Mouse (Mus musculus) kidney, embryonic 16.5 days (tissue): ENCODE results near the gene Wdr20. TPM values are rescaled to one million over a fixed set of nuclear protein-coding genes. Genes with fewer than 3 reads are reported as not detected.

Experiments used
- ATAC-seq: fragments of 200-750 bp; cut with Nextera tagmentation; 2 replicates; pipeline ENCODE4 v1.8.0; 2017; ENCODE audit warnings: moderate TSS enrichment; ENCODE audit not compliant: low FRiP score, low TSS enrichment
- H3K27ac ChIP-seq: fragments of 300-500 bp; sonication (generic); 2 replicates; pipeline ENCODE4 v1.5.1; 2014; ENCODE audit warnings: low read length
- H3K27me3 ChIP-seq: fragments of 300-500 bp; sonication (generic); 2 replicates; pipeline ENCODE4 v1.6.1; 2014; ENCODE audit warnings: low read length, control low read depth, mixed read lengths; ENCODE audit not compliant: insufficient read depth
- H3K36me3 ChIP-seq: fragments of 300-500 bp; sonication (generic); 2 replicates; pipeline ENCODE4 v1.6.1; 2014; ENCODE audit warnings: low read length, control low read depth, mixed read lengths; ENCODE audit not compliant: insufficient read depth
- H3K4me1 ChIP-seq: fragments of 300-500 bp; sonication (generic); 2 replicates; pipeline ENCODE4 v1.6.1; 2014; ENCODE audit warnings: low read length, control low read depth, mixed read lengths; ENCODE audit not compliant: insufficient read depth
- H3K4me2 ChIP-seq: fragments of 300-500 bp; sonication (generic); replicated peaks from 2 replicates; pipeline ENCODE4 v1.6.1; 2014; ENCODE audit warnings: low read depth, low read length
- H3K4me3 ChIP-seq: fragments of 300-500 bp; sonication (generic); 2 replicates; pipeline ENCODE4 v1.5.1; 2014; ENCODE audit warnings: mild to moderate bottlenecking, low read length
- H3K9ac ChIP-seq: fragments of 300-500 bp; sonication (generic); replicated peaks from 2 replicates; pipeline ENCODE4 v1.6.1; 2014; ENCODE audit warnings: low read length
- H3K9me3 ChIP-seq: fragments of 300-500 bp; sonication (generic); 2 replicates; pipeline ENCODE4 v1.6.1; 2016; ENCODE audit warnings: low read length, control low read depth
- WGBS: fragments of 180-500 bp; shearing (Covaris S2); extraction: QIAGEN DNeasy Blood & Tissue Kit; methylation state at CpG from one replicate; pipeline ENCODE4 v1.1.7; 2014; 5-methylcytosine and 5-hydroxymethylcytosine counted together
- polyA plus RNA-seq: library from polyadenylated mRNA; unstranded; fragments of >200 nt; fragmentation: Nextera tagmentation; extraction: Ambion mirVana; gene quantifications from 2 replicates; pipeline ENCODE4 v1.2.1, GENCODE M21; 2015

Wdr20 gene
- polyA plus RNA-seq, 1 experiment from 2014 or later, result 24.8 TPM

- Histone ChIP-seq H3K9me3 (no peaks in the 10 kb centered on the region), H3K36me3 (peaks cover 10% of the 10 kb centered on the region; the same call in 1 of the 2 replicates), H3K27ac (no peak overlapping the region), H3K4me1 (no peaks in the 10 kb centered on the region), H3K4me2 (no peak overlapping the region), H3K9ac (no peak overlapping the region), H3K27me3 (no peaks in the 10 kb centered on the region), H3K4me3 (no peak overlapping the region)
- ATAC-seq, result 0 out of 2 replicates have a peak, but pooled peaks have one; percentile 64
- 83% methylated on average over 8 of the region's 8 CpGs for WGBS
These were observed 53.3 kb downstream of the Wdr20 start for GRCm38 (mm10) chr12:110791026-110791425.

DNA sequence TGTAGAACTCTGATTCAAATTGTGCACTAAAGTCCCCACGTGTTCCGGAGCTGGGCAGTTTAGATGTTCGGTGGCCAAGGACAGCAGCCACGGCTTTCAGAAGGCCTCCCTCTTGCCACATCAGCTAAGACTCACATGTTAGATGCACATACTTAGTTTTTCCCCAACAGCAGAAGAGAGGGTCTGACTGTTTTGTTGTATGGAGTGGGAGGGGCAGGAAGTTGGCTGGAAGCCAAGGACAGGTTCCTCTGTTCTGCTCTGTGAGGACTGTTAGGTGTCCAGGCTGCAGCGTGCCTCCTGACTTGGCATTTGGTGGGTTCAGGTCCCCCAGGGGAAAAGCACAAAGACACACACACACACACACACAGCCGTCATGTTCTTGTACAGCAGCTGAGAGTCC, 57.3 kb downstream of the Wdr20 start:
- Histone ChIP-seq H3K27me3 (no peaks in the 10 kb centered on the region), H3K27ac (no peak overlapping the region), H3K4me3 (no peak overlapping the region), H3K9ac (no peak overlapping the region), H3K9me3 (no peaks in the 10 kb centered on the region), H3K4me1 (no peaks in the 10 kb centered on the region), H3K4me2 (no peak overlapping the region), H3K36me3 (0 out of 2 replicates have a peak, but pooled peaks cover 7% of the 10 kb centered on the region)
- 87% methylated on average over 6 of the region's 6 CpGs for WGBS
- ATAC-seq, result no peak

- H3K4me2 ChIP-seq, result no peak overlapping the region
- H3K36me3 ChIP-seq, result 0 out of 2 replicates have a peak, but pooled peaks cover 6% of the 10 kb centered on the region
- H3K27ac ChIP-seq, result no peak overlapping the region
- no peak overlapping the region for H3K9ac ChIP-seq
- WGBS, result 70% methylated on average over 6 of the region's 6 CpGs
- H3K4me3 ChIP-seq, result no peak overlapping the region
- no peaks in the 10 kb centered on the region for H3K4me1 ChIP-seq
- no peaks in the 10 kb centered on the region for H3K9me3 ChIP-seq
- no peaks in the 10 kb centered on the region for H3K27me3 ChIP-seq
- 0 out of 2 replicates have a peak, but pooled peaks have one; percentile 32 for ATAC-seq
These were observed 59.0 kb downstream of the Wdr20 start for GRCm38 (mm10) chr12:110796748-110797147.

DNA sequence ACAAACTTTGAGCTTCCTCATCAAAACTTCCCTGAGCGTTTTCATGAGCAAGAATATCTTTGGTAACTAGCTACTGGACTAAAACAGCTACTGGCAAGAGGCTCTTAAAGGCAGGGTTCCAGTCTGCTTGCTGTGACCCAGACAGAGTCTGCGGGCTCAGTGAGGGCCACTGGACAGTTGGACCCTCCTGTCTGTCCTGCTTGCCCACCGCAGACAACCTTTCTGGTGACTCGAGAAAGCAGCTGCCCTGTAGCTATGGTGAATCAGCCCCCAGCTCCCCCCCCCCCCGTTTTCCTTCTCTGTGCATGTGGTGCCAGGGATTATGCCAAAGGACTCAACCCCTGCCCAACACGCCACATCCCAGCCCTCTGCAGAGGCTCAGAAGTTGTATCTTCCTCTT, 59.5 kb downstream of the Wdr20 start:
- Histone ChIP-seq H3K4me2 (no peak overlapping the region), H3K4me1 (no peaks in the 10 kb centered on the region), H3K27me3 (no peaks in the 10 kb centered on the region), H3K27ac (no peak overlapping the region), H3K4me3 (no peak overlapping the region), H3K36me3 (0 out of 2 replicates have a peak, but pooled peaks cover 6% of the 10 kb centered on the region), H3K9me3 (no peaks in the 10 kb centered on the region), H3K9ac (no peak overlapping the region)
- no peak for ATAC-seq
- 86% methylated on average over 6 of the region's 6 CpGs for WGBS

GRCm38 (mm10) chr12:110797842-110798431, 60.2 kb downstream of the Wdr20 start:
- H3K4me2 ChIP-seq, result no peak overlapping the region
- H3K4me3 ChIP-seq, result no peak overlapping the region
- H3K9me3 ChIP-seq, result no peaks in the 10 kb centered on the region
- peak overlapping the region; percentile 21; the same call in 1 of the 2 replicates for H3K27ac ChIP-seq
- H3K9ac ChIP-seq, result no peak overlapping the region
- H3K27me3 ChIP-seq, result no peaks in the 10 kb centered on the region
- H3K4me1 ChIP-seq, result no peaks in the 10 kb centered on the region
- 81% methylated on average over 10 of the region's 10 CpGs for WGBS
- H3K36me3 ChIP-seq, result 0 out of 2 replicates have a peak, but pooled peaks cover under 1% of the 10 kb centered on the region
- ATAC-seq, result peak; percentile 50; the same call in 1 of the 2 replicates

DNA sequence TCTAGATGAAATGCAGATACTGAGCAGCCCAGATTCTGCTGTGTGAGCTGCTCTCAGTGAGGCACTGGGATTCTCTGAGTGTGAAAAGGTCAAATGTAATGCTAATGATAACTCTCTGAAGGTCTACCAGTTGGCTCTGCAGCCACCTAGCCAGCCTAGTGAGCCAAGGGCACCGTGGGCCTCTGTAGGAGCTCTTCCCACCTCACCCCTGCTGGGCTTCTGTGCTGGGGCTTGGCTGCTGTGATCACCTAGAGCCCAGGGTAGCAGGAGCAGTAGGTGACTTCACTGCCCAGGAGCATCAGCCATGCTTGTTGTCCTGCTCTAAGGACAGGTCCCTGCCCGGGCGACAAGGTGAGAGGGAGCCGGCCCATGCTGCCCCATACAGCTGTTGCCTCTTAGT, 61.5 kb downstream of the Wdr20 start:
- ATAC-seq, result no peak
- no peaks in the 10 kb centered on the region for H3K4me1 ChIP-seq
- no peak overlapping the region for H3K27ac ChIP-seq
- no peak overlapping the region for H3K4me3 ChIP-seq
- WGBS, result 93% methylated on average over 4 of the region's 4 CpGs
- no peaks in the 10 kb centered on the region for H3K27me3 ChIP-seq
- H3K9me3 ChIP-seq, result no peaks in the 10 kb centered on the region
- no peak overlapping the region for H3K4me2 ChIP-seq
- no peaks in the 10 kb centered on the region for H3K36me3 ChIP-seq
- no peak overlapping the region for H3K9ac ChIP-seq

DNA sequence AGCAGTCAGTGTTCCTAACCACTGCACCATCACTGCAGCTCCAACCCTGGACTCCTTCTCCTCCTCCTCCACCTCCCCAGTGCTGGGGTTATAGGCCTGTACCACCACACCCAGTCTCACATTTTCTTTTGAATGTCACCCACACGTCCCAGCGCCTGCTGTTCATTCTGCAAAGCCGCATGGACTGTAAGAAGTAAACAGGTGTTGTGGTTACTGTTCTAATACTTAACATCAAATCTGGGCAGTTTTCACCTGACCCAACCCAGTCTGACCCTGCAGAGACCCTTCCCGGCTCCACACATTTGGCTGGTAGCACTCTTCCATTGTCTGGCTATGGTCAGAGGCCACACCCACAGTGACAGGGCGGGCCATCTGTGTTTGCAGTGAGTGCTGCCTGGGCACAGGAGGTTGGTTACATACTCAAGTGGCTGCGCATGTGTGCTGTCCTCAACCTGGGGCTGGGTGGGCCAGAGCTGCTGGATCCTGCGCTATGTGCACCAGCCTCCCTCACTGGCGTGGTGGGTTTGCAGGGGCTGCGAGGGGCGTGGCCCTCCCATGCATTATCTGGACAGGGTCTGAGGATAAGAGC, 64.2 kb downstream of the Wdr20 start:
- Histone ChIP-seq H3K9ac (no peak overlapping the region), H3K27ac (no peak overlapping the region), H3K36me3 (no peaks in the 10 kb centered on the region), H3K27me3 (no peaks in the 10 kb centered on the region), H3K9me3 (no peaks in the 10 kb centered on the region), H3K4me2 (no peak overlapping the region), H3K4me3 (no peak overlapping the region), H3K4me1 (no peaks in the 10 kb centered on the region)
- ATAC-seq, result no peak
- WGBS, result 89% methylated on average over 10 of the region's 10 CpGs

GRCm38 (mm10) chr12:110802674-110803297, 65.0 kb downstream of the Wdr20 start:
- Histone ChIP-seq H3K27me3 (no peaks in the 10 kb centered on the region), H3K9ac (no peak overlapping the region), H3K4me2 (no peak overlapping the region), H3K9me3 (no peaks in the 10 kb centered on the region), H3K4me1 (no peaks in the 10 kb centered on the region), H3K4me3 (no peak overlapping the region), H3K36me3 (0 out of 2 replicates have a peak, but pooled peaks cover 3% of the 10 kb centered on the region), H3K27ac (no peak overlapping the region)
- WGBS, result 85% methylated on average over 5 of the region's 5 CpGs
- no peak for ATAC-seq

GRCm38 (mm10) chr12:110804261-110804660, 66.5 kb downstream of the Wdr20 start:
- H3K4me1 ChIP-seq, result 0 out of 2 replicates have a peak, but pooled peaks cover 3% of the 10 kb centered on the region
- peak; percentile 40; the same call in 1 of the 2 replicates for ATAC-seq
- H3K27ac ChIP-seq, result no peak overlapping the region
- 43% methylated on average over 10 of the region's 10 CpGs for WGBS
- no peaks in the 10 kb centered on the region for H3K27me3 ChIP-seq
- H3K4me3 ChIP-seq, result no peak overlapping the region
- no peak overlapping the region for H3K9ac ChIP-seq
- no peaks in the 10 kb centered on the region for H3K9me3 ChIP-seq
- no peak overlapping the region for H3K4me2 ChIP-seq
- 0 out of 2 replicates have a peak, but pooled peaks cover 3% of the 10 kb centered on the region for H3K36me3 ChIP-seq
